Mouse (Mus musculus): ENCODE measurements at regions not wholly inside any gene's neighbourhood (a gene's known extent, or its start where the extent isn't known, plus 50 kb on each side); places are given as distances from the start of the nearest gene placed in this dataset.

GRCm38 (mm10) chr2:45369432-45369831 is 252.2 kb upstream of the Zeb2 start:
- TF ChIP-seq CTCF (IDR thresholded peaks at IDR 0.05; ENCODE audit: low read depth) (no peak), EP300 (IDR thresholded peaks at IDR 0.05; ENCODE audit: low read depth) (no peak)
